Mouse (Mus musculus) layer of hippocampus, postnatal 25 days (tissue): ENCODE measurements around the gene Dlx3. TPM values are rescaled to one million over a fixed set of nuclear protein-coding genes. Genes with fewer than 3 reads are reported as not detected.

Experiments used
- DNase-seq, 2 experiments: peaks; one replicate each; pipeline ENCODE4 v3.0.0; 2022; ENCODE audit warnings: mixed read lengths in 2 of 2, low spot score in 1 of 2; ENCODE audit errors: extremely low spot score in 1 of 2
- total RNA-seq, 2 experiments: library from RNA; stranded (reverse); gene quantifications; 2 replicates each; pipeline ENCODE4 v1.2.3; 2021

Dlx3 gene
- total RNA-seq, 2 experiments from 2014 or later, result not detected

DNA sequence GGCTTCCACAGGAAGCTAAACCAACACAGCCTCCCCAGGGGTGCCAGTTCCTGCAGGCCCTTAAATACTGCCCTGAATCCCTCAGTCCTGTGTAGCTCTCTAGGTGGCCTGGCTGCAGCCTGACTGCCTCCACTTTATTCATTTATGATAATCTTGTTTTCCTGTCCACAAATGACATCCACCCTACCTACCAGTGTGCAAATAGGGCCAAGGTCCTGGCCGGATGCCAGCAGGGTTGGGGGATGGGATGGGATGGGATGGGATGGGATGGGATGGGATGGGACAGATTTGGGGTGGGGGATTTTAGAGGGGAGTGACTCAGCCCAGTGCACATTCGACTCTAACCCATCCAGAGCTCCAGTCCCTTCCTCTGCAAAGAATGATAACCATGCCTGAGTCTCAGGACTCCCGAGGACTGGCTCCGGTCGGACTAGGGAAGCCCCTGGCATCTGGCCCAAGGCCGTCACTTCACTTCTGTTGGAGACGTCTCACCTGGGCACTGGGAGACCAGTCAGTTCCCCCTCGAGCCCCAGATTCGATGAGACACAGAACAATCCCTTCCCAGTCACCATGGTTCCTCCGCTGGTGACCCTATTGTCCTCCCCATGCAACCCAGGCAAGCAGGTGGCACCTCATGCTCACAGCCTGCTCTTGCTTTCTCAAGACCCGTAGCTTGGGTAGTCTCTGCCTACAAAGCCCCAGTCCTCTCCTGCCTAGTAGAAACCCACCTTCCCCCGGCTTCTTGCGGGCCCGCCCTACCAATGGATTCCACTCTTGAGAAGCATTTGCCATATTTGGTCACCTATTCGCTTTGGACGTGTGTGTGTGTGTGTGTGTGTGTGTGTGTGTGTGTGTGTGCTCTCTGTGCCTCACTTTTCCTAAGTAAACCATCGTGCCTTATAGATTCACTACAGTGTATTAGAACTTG is 32.4 kb upstream of the Dlx3 start:
- no peak for DNase-seq

DNA sequence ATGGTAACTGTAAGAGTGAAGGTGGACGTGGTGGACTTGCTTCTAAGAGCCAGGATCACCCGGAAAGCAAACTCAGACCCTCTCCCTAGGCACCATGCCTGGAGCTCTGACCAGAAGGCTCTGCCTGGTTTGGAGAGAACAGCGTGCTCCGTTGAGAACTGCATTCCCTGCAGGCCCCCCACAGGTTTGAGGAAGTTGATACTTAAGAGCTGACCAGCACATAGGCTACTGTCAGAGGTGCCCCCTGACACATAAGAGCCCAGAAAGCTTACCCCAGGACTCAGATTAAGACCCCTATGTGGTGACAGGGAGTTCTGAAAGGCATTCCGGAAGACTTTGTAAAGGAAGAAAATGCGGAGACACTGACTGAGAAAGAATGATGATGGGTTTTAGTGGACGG is 31.6 kb upstream of the Dlx3 start:
- DNase-seq, result no peak

DNA sequence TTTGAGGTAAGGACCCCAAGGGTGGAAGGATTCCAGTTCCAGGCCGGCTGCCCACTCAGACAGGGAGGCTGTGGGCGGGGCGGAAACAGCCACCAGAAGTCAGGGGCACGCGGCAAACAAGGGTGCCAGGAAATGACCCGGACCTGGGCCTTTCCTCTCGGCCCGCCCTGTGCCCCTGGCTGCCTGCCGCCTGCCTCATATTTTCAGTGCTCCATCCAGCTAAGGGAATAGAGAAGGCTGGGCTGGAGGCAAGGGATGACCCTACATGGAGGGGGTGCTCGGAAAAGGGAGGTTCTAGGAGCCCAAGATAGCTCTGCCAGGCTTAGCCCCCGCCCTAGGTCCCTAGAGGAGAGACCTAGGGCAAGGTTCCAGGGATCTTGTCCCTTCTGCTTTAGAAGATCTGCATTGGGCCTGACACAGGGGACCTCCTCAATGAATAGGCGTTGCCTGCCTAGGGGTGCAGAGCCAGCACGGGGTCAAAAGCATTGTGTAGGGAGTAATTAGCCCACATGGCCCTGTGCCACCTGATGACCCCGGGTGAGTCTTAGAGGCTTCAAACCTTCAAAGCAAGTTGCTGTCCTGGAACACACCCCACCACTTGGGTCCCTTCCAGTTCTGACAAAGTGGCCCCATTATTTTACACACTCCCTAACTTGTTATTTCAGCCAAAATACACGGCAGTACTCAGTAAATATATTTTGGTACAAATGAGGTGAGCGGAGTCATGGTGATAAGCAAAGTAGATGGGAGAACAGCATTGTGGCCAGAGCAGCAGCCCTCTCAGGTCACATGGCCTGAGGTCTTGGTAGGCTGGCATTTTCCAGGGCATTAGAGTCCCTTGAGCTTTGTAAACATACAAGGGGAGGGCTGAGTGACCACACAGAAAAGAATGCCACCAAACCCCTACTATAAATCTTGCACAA is 30.8 kb upstream of the Dlx3 start:
- DNase-seq, result no peak

DNA sequence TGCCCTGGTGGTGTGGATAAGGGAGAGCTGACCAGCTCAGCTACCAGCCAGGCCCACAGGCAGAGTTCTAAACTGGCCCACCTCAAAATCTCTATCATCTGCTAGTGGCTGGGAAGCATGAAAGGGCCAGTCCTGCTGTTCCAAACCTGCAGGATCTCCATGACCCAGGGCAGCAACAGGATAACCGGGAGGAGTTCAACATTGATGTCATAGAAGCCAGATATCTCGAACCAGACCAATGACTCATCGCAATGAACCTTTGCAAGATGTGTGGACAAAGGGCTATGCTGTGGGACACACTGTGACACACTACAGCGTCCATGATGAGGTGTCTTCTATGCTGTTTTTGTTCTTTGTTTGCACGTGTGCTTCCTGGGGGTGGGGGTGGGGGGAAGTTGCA is 26.8 kb upstream of the Dlx3 start:
- DNase-seq, result no peak

DNA sequence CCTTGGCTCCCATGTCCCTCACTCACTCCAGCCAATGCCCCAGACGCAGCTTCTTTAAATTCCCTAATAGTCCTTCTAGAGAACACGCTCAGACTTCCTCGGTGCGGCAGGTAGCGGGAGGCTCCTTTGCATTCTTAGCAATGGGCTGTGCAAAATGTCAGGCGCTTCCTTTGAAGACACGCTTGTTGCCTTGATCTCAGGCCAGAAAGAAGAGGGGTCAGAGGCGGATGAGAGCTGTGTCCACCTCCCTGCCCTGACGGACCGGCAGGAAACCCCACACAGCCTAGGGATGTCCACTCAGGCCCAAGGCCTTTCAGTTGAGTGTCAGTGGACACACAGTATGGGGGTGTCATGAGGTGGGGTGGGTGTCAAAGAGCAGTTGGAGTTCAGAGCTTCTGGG is 24.3 kb upstream of the Dlx3 start:
- no peak for DNase-seq

DNA sequence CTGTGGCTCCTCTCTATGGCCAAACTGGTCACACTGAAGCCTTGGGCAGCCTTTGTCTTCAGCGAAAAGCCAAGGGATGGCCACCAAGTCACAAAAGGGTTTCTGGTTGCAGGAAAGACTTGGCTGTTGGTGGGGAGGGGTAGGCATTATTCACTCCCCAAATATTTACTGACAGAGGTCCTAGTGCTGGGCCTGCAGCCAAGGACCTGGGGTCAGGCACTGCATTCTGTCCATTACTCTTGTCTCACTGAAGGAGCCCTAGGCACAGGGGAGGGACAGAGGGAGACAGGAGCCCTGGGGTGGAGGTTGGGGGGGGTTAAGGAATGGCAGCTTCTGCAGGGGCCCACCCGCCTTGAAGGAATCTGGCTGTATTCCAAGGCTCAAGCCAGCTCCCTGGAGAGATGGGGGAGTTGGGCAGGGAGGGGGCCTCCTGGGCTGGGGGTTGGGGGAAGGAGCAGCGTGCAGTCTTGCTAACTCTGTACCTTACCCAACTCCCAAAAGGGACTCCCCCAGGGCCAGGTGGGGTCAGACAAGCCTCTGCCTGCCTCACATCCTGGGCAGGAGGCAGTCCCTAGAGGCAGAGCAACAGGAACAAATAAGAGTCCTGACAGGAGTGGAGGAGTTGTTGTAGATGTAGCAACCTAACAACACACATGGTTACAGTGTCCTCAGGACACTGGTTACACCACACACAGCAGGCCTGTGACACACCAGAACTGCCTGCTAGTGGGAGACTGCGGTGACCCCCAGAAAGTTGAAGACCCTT is 23.1 kb upstream of the Dlx3 start:
- DNase-seq, result no peak

DNA sequence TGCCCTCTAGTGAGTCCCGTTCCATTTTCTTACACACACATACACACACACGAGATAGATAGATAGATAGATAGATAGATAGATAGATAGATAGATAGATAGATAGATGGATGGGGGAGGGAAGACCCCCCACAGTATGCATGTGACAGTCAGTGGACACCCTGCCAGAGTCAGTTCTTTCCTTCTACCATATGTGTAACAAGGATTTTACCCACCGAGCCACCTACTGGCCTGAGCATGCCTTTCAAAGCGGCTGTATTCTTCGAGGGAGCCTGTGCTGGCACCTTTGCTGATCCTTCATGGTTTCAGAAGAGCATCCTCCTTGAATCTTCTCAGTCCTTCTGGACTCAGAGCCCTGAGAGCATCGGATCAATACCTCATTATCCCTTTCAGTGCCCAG is 22.0 kb upstream of the Dlx3 start:
- no peak for DNase-seq

DNA sequence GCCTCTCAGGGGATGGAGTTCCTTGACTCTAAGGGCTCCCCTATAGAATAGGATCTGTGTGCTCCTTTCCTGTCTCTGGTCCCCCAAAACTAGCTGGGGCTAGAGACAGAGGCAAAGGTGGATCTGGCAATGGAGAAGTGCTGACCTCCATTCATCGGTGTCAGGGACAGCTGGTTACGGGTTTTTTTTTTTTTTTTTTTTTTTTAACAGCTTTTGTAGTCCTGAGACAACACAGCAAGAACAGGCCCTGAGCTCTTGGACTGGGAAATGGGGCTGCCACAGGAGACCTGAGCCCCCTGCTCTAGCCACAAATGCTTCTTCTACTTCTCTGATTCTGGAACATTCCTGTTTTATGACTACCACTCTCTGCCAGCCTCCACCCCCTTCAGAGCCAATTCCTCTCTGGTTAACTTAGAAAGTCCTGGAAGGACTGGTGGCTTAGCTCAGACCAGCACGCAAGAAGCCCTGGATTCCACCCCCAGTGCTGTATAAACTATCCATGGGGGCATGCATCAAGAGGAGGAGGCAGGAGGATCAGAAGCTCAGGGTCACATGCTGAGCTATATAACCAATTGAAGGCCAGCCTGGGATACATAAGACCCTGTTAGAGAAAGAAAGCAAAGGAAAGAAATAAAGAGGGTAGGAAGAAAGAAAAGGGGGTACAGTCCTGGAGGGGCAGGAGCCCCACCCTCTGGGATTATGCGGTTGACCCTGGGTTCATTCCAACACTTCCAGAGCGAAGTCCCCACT is 21.4 kb upstream of the Dlx3 start:
- no peak for DNase-seq

DNA sequence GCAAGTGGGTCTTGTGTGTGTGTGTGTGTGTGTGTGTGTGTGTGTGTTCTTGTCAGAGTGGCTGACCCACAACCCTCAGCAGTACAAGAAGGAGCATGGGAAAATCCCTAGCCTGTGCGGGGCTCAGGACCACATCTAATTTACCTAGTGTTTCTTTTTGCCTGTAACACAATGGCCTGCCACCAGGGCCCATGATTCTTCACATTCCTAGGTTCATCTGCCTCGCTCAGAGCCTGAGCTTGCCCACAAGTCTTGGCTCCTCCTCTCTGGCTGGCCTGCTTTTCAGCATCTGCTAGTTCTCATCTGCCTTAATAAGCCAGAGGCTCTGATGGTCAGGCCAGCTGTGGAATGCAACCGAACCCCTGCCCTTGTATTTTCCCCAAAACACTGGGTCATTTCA is 19.5 kb upstream of the Dlx3 start:
- no peak for DNase-seq

DNA sequence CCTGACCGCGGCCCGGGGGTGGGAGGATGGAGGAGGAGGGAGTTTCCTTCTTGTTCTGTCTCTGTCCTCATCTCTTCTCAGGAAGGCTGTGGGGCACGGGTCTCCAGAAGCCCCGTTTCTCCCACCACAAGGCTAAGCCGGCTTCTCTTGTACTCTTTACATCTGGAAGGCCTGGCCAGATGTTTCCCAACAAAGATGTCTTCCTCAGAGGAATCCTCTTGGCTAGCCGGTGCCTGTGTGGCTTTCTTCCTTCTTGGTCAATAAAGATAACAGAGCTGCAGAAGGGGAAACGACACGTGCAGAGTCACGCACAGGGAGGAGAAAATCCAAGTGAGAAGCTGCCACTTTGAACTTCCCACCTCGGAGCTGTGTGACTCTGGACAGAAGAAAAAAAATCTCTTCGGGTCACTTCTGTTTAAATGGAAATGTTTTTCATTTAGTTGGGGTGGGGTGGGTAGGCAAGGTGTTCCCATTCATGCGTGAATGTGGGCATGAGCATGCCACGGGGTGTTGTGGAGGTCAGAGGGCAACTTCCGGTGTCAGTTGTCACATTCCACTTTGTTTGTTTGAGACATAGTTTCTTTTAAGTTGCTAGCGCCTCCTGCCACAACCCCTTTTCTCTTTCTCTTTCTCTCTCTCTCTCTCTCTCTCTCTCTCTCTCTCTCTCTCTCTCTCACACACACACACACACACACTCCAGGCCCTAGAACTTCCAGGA is 18.7 kb upstream of the Dlx3 start:
- DNase-seq, result no peak

DNA sequence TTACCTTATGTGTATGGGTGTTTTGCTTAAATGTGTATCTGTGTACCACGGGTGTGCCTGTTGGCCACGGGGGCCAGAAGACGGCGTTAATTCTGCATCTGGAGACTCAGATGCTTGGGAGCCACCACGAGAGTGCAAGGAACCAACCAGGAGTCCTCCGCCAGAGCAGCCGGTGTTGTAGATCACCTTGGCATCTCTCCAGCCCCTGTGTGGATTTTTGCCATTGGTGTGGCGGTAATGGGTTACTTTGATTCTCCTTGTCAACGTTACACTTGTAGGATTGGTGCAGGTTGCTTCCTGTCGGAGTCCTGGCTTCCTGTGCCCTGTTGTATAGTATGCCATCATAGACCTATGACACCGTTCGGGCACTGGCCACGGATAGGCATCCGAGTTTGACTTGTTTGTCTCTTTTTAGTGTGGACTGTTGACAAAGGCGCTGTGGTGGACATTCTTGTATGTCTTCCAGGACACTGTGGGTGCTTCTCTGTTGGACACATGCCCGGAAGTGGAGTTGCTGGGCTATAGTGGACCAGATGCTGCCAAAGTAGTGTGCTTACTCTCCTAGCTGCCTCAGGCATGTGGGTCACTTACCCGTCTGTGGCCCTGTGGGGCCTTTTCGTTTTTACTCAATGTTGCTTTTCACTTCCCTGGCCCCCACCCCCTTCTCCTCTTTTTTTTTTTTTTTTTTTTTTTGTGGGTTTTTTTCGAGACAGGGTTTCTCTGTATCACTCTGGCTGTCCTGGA is 17.6 kb upstream of the Dlx3 start:
- no peak for DNase-seq

DNA sequence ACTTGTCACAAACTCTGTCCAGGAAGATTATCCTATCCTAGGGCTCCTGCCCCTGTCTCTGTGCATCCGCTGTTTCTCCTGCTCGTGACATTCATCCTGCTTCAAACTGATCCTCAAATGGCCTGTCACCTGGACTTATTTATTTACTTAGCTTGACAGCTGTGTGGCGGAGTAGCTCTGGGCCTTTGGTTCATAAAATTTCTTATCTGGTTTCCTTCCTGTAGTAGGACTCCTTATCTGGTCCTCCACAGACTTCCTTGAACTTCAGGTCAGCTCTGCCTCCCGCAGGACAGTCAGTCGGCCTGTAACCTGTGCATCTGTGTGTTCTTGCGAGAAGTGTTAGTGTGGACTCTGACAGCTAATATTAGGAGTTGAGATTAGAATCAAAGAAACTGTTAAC is 15.7 kb upstream of the Dlx3 start:
- DNase-seq, result no peak

DNA sequence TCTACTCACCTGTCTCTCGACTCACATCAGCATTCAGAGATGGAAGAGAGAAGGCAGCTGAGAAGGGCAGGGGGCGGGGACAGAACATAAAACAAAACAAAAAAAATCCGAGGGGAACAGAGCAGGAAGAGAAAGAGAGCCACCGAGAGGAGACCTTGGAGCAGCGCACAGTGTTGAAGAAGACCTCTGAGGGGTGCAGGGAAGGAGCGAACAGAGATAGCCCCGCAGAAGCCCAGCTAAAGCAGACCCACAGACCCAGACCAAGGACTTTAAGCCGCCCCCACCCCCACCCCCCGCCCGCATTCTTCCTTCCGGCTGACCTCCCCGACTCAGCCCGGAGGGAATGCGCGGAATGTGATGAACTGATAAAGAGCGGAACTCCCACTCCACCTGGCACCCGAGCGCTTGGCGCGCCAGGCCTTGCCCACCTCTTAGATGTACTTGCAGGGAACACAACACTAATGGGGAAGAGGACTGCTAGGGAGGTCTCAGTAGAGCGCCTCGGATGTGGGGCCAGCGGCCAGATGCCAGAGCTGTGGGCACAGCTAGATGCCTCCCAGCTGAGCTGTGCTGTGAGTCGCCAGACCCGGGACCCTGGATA is 14.5 kb upstream of the Dlx3 start:
- DNase-seq, result no peak

DNA sequence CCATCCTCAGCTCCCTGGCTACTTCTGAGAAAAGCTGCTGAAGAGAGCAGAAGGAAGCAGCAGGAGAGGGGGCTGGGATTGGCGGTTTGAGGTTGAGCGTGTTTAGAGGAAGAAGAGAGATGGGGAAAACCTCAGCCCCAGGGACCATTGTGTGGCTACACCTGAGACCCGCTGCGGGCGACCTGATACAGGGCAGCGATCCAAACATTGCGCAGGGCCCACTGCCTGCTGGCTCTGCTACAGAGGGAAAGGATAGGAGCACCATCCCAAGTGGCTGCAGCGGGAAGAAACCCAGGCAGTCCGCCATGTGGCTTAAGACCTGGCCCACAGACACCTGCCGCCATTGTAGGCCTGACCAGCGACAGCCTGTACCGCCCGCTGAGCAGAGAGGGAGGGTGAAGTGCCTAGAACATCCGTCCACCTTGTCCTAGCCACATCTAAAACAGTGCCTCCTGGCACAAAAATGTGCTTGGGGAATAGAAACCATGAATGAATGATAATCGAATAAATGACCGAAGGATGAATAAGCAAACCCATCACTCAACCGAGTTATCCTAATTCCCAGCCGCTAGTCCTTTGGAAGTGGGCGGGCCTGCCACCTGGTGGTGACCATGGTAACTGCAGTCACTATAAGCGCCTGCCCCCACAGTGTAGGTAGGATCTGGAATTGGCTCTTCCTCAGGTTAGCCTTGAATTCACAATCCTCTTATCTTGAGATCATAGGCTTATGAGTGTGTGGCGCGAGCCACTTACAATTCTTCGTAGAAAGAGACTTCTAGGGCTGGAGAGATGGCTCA is 13.3 kb upstream of the Dlx3 start:
- peak; percentile 76 to 91 for DNase-seq

DNA sequence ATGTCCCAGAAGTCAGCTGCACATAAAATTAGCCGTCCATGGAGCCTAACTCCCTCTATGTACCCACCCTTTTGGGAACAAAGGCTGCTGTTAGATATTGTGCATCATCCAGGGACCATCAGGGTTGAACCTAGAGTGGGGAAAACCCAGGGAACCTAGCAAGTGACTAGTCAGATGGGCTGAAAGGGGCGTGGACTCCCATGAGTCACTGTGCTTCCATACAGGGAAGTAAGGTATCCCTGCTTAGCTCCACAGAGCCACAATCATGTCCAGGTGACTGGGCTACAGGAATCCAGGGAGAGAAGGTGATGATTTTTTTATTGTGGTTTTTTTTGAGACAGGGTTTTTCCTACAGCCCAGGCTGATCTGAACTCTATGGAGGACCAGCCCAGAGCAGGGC is 10.9 kb upstream of the Dlx3 start:
- no peak for DNase-seq

DNA sequence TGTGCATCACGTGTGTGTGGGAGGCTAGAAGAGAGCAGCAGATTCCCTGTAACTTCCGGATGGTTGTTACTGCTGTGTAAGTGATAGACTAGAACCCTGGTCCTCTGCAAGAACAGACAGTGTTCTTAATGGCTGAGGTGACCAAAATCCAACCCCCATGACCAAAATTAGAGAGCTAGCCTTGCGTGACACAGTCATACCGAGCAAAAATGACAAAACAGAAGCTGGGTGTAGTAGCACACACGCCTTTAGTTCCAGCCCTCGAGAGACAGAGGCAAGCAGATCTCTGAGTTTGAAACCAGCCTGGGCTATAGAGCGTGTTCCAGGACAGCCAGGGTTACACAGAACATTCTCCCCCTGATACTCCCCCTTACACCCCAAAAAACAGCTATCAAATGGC is 9.8 kb upstream of the Dlx3 start:
- no peak for DNase-seq

DNA sequence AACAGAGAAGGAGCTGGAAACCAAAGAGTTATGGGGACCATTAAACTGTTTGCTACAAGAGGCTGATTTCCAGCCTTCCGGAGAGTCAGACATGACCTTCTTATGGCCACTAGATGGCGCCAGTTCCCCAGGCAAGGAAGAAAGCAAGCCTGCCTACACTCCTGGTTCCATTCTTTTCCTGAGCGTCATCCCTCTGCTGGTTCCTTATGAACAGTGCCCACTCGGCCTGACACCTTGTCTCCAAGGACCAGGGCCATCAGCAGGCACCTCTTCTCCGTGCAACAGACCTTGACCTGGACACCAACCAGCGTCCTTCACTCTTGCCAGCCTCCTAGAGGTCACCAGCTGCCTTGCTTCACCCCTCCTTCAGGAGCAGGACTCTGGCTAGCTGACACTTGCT is 2.9 kb upstream of the Dlx3 start:
- peak; percentile 47 to 68 for DNase-seq
